Mouse (Mus musculus) E14TG2a.4 (cell line): Measurements from ENCODE around the gene 3300002I08Rik.

Experiments
- CTCF ChIP-seq: conservative IDR thresholded peaks from 2 replicates; pipeline ENCODE4 v1.5.1; 2014; ENCODE audit warnings: low read length
- POU5F1 ChIP-seq: IDR thresholded peaks from 2 replicates; pipeline ENCODE4 v1.6.1; 2014; ENCODE audit warnings: low read length, borderline replicate concordance

- TF ChIP-seq CTCF (no peak), POU5F1 (no peak)
Measured at GRCm38 (mm10) chr2:150316140-150316539, 46.4 kb downstream of the 3300002I08Rik start.
